Mouse (Mus musculus) E14TG2a.4 (cell line): Measurements from ENCODE around the gene Galc.
"Not testable (repeated sequence)": the region's sequence is repeated elsewhere in the genome, so short reads cannot be mapped to it uniquely, and the experiment has no call there.

Experiments used
- H3K27me3 ChIP-seq: 2 replicates; pipeline ENCODE4 v1.6.1; 2014; ENCODE audit warnings: low read length, control low read depth; ENCODE audit not compliant: insufficient read depth
- H3K36me3 ChIP-seq: 2 replicates; pipeline ENCODE4 v1.6.1; 2014; ENCODE audit warnings: low read length, control low read depth; ENCODE audit not compliant: insufficient read depth
- H3K4me1 ChIP-seq: replicated peaks from 2 replicates; pipeline ENCODE4 v1.6.1; 2014; ENCODE audit warnings: low read depth, low read length, control low read depth
- H3K4me3 ChIP-seq: replicated peaks from 2 replicates; pipeline ENCODE4 v1.5.1; 2014; ENCODE audit warnings: mild to moderate bottlenecking, low read length
- H3K9me3 ChIP-seq: 2 replicates; pipeline ENCODE4 v1.6.1; 2014; ENCODE audit warnings: low read length, control low read depth
- CTCF ChIP-seq: conservative IDR thresholded peaks from 2 replicates; pipeline ENCODE4 v1.5.1; 2014; ENCODE audit warnings: low read length
- NANOG ChIP-seq: IDR thresholded peaks from 2 replicates; pipeline ENCODE4 v1.6.1; 2014; ENCODE audit warnings: borderline replicate concordance, low read length, mixed read lengths
- POU5F1 ChIP-seq: IDR thresholded peaks from 2 replicates; pipeline ENCODE4 v1.6.1; 2014; ENCODE audit warnings: low read length, borderline replicate concordance

The Galc gene

GRCm38 (mm10) chr12:98244865-98245264 is 14.4 kb downstream of the Galc start:
- TF ChIP-seq POU5F1 (no peak), CTCF (no peak), NANOG (no peak)
- no peak overlapping the region for H3K4me3 ChIP-seq
- no peaks in the 10 kb centered on the region for H3K4me1 ChIP-seq
- no peaks in the 10 kb centered on the region for H3K27me3 ChIP-seq
- no peaks in the 10 kb centered on the region for H3K36me3 ChIP-seq
- no peaks in the 10 kb centered on the region for H3K9me3 ChIP-seq

GRCm38 (mm10) chr12:98244161-98244560 is 15.1 kb downstream of the Galc start:
- no peak overlapping the region for H3K4me3 ChIP-seq
- no peaks in the 10 kb centered on the region for H3K9me3 ChIP-seq
- H3K4me1 ChIP-seq: no peaks in the 10 kb centered on the region
- no peaks in the 10 kb centered on the region for H3K36me3 ChIP-seq
- H3K27me3 ChIP-seq: no peaks in the 10 kb centered on the region
- no peak for TF ChIP-seq CTCF
- no peak for TF ChIP-seq POU5F1
- TF ChIP-seq NANOG: no peak

GRCm38 (mm10) chr12:98238478-98238877 is 20.8 kb downstream of the Galc start:
- H3K36me3 ChIP-seq, H3K4me1 ChIP-seq, H3K9me3 ChIP-seq, H3K4me3 ChIP-seq, H3K27me3 ChIP-seq: not testable (repeated sequence)

GRCm38 (mm10) chr12:98227037-98227436 is 32.2 kb downstream of the Galc start:
- no peak for TF ChIP-seq POU5F1
- no peak for TF ChIP-seq NANOG
- no peak for TF ChIP-seq CTCF
- Histone ChIP-seq H3K36me3 (no peaks in the 10 kb centered on the region), H3K4me3 (no peak overlapping the region), H3K4me1 (no peaks in the 10 kb centered on the region), H3K9me3 (no peaks in the 10 kb centered on the region), H3K27me3 (no peaks in the 10 kb centered on the region)

GRCm38 (mm10) chr12:98223286-98223685 is 36.0 kb downstream of the Galc start:
- no peaks in the 10 kb centered on the region for H3K27me3 ChIP-seq
- H3K4me1 ChIP-seq: no peaks in the 10 kb centered on the region

GRCm38 (mm10) chr12:98216432-98216831 is 42.8 kb downstream of the Galc start:
- no peaks in the 10 kb centered on the region for H3K4me1 ChIP-seq
- no peaks in the 10 kb centered on the region for H3K36me3 ChIP-seq
- no peak overlapping the region for H3K4me3 ChIP-seq
- no peak for TF ChIP-seq POU5F1
- TF ChIP-seq CTCF: no peak
- TF ChIP-seq NANOG: no peak
- no peaks in the 10 kb centered on the region for H3K9me3 ChIP-seq
- H3K27me3 ChIP-seq: no peaks in the 10 kb centered on the region

More at GRCm38 (mm10) chr12:98223286-98223685, 36.0 kb downstream of the Galc start:
- TF ChIP-seq CTCF (no peak), POU5F1 (no peak), NANOG (no peak)
- no peaks in the 10 kb centered on the region for H3K9me3 ChIP-seq
- H3K4me3 ChIP-seq: no peak overlapping the region
- H3K36me3 ChIP-seq: no peaks in the 10 kb centered on the region

GRCm38 (mm10) chr12:98215512-98215911 is 43.7 kb downstream of the Galc start:
- no peaks in the 10 kb centered on the region for H3K9me3 ChIP-seq
- H3K4me1 ChIP-seq: no peaks in the 10 kb centered on the region
- H3K27me3 ChIP-seq: no peaks in the 10 kb centered on the region
- H3K36me3 ChIP-seq: no peaks in the 10 kb centered on the region
- TF ChIP-seq NANOG (no peak), CTCF (no peak), POU5F1 (no peak)
- H3K4me3 ChIP-seq: no peak overlapping the region

GRCm38 (mm10) chr12:98214191-98214590 is 45.1 kb downstream of the Galc start:
- H3K4me3 ChIP-seq: no peak overlapping the region
- TF ChIP-seq POU5F1 (no peak), NANOG (no peak)
- H3K9me3 ChIP-seq: no peaks in the 10 kb centered on the region
- no peaks in the 10 kb centered on the region for H3K36me3 ChIP-seq
- H3K4me1 ChIP-seq: no peaks in the 10 kb centered on the region
- H3K27me3 ChIP-seq: no peaks in the 10 kb centered on the region

GRCm38 (mm10) chr12:98213791-98214190 is 45.5 kb downstream of the Galc start:
- Histone ChIP-seq H3K27me3 (no peaks in the 10 kb centered on the region), H3K4me3 (no peak overlapping the region), H3K36me3 (no peaks in the 10 kb centered on the region), H3K9me3 (no peaks in the 10 kb centered on the region), H3K4me1 (no peaks in the 10 kb centered on the region)
- TF ChIP-seq NANOG (no peak), CTCF (no peak), POU5F1 (no peak)
